Mouse (Mus musculus) gastrocnemius, postnatal 14 days (tissue): ENCODE measurements at regions not wholly inside any gene's neighbourhood (a gene's known extent, or its start where the extent isn't known, plus 50 kb on each side); places are given as distances from the start of the nearest gene placed in this dataset.

ENCODE experiments used
- DNase-seq: peaks from one replicate; pipeline ENCODE4 v3.0.0; 2021; ENCODE audit warnings: mixed read lengths
- intact Hi-C: fragments of 180-260 bp; cut with DNase I; formaldehyde crosslinking; loops from one replicate; pipeline ENCODE4 v1.15.1; 2025; ENCODE audit warnings: low total_unique reads

- no peak for DNase-seq
- intact Hi-C loops = no loop called here
Measured at GRCm38 (mm10) chr2:159080784-159081544, 286.4 kb downstream of the Dhx35 start.

GRCm38 (mm10) chr2:159086836-159087235 lies 292.2 kb downstream of the Dhx35 start:
- intact Hi-C loops = no loop called here
- no peak for DNase-seq

- intact Hi-C loops = no loop called here
- no peak for DNase-seq
Measured at GRCm38 (mm10) chr2:159088196-159088595, 293.6 kb downstream of the Dhx35 start.

GRCm38 (mm10) chr2:159096667-159097066 lies 302.1 kb downstream of the Dhx35 start:
- intact Hi-C loops = no loop called here
- no peak for DNase-seq

- DNase-seq = no peak
- intact Hi-C loops = no loop called here
Measured at GRCm38 (mm10) chr2:159134042-159134441, 339.4 kb downstream of the Dhx35 start.

- intact Hi-C loops = no loop called here
- no peak for DNase-seq
Measured at GRCm38 (mm10) chr2:159138603-159139002, 344.0 kb downstream of the Dhx35 start.

- no peak for DNase-seq
- intact Hi-C loops = no loop called here
Measured at GRCm38 (mm10) chr2:159145980-159146379, 351.4 kb downstream of the Dhx35 start.

- peak; percentile 29 for DNase-seq
- intact Hi-C loops = loop anchor here (10.0 kb wide), 1 partner anchor 249 kb away; no protein-coding TSS in a partner anchor
Measured at GRCm38 (mm10) chr2:159163985-159164384, 369.4 kb downstream of the Dhx35 start.

GRCm38 (mm10) chr2:159168553-159169064 lies 374.0 kb downstream of the Dhx35 start:
- intact Hi-C loops = loop anchor here (5.0 to 10.0 kb wide), 2 partner anchors 116 to 254 kb away; no protein-coding TSS in a partner anchor
- no peak for DNase-seq

- intact Hi-C loops = no loop called here
- DNase-seq = no peak
Measured at GRCm38 (mm10) chr2:159196156-159196555, 401.5 kb downstream of the Dhx35 start.

- intact Hi-C loops = no loop called here
- DNase-seq = no peak
Measured at GRCm38 (mm10) chr2:159232266-159232665, 437.7 kb downstream of the Dhx35 start.

GRCm38 (mm10) chr2:159235000-159235399 lies 440.4 kb downstream of the Dhx35 start:
- intact Hi-C loops = no loop called here

GRCm38 (mm10) chr2:159250065-159250464 lies 455.5 kb downstream of the Dhx35 start:
- DNase-seq = no peak
- intact Hi-C loops = no loop called here

More at GRCm38 (mm10) chr2:159235000-159235399, 440.4 kb downstream of the Dhx35 start:
- DNase-seq = no peak

GRCm38 (mm10) chr2:159250993-159251665 lies 456.5 kb downstream of the Dhx35 start:
- no peak for DNase-seq
- intact Hi-C loops = no loop called here

GRCm38 (mm10) chr2:159270221-159271080 lies 475.8 kb downstream of the Dhx35 start:
- intact Hi-C loops = no loop called here
- no peak for DNase-seq

- intact Hi-C loops = no loop called here
- no peak for DNase-seq
Measured at GRCm38 (mm10) chr2:159278896-159279295, 484.3 kb downstream of the Dhx35 start.

- DNase-seq = no peak
- intact Hi-C loops = no loop called here
Measured at GRCm38 (mm10) chr2:159281558-159282320, 487.1 kb downstream of the Dhx35 start.

GRCm38 (mm10) chr2:159284100-159284499 lies 489.5 kb downstream of the Dhx35 start:
- DNase-seq = no peak
- intact Hi-C loops = no loop called here
